Mouse (Mus musculus): ENCODE results near the gene Tcirg1. TPM values are rescaled to one million over a fixed set of nuclear protein-coding genes. Genes with fewer than 3 reads are reported as not detected.

Tcirg1 gene
- polyA plus RNA-seq, 1 experiment from 2014 or later = 53.7 TPM

DNA sequence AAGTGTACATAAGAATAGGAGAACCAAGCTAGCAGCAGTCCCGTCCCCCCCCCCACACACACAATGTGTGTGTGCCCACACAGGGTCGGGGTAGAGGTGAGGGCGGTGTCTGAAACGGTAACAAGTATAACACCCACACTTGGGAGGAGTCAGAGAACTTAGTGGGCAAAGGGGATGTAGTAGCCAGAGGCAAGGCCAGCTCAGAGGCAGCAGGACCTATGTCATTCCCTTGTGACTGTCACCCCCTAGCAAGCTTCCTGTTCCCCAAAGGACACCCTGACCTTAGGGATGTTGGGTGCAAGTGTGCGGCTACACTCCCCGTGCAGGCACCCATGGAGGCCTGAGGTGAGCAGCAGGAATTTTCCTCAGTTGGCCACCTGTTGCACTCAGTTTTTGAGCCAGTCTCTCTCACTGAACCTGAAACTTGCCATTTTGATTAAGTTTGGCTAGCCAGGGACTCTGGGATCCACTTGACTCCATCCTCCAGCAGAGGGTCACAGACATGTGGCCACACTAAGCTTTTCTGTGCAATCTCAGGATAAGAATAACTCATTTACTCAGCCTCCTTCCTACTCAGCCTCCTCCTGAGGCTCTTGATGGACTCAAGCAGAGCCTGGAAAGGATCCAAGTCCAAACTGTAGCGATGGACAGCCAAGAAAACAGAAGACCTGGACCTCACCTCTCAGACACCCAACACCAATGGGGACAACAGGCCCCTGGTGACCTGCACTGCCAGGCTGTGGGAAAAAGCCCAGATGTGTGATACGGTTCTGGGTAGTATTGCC is 1.1 kb upstream of the Tcirg1 start:
- Histone ChIP-seq H3K27ac (no peak overlapping the region), H3K4me2 (peak overlapping the region; percentile 89), H3K4me3 (peak overlapping the region; percentile 74), H3K4me1 (peaks cover 50% of the 10 kb centered on the region), H3K9ac (peak overlapping the region; percentile 80; the same call in 1 of the 2 replicates), H3K27me3 (no peaks in the 10 kb centered on the region), H3K9me3 (no peaks in the 10 kb centered on the region), H3K36me3 (peaks cover 44% of the 10 kb centered on the region)
- ATAC-seq (ENCODE audit: insufficient number of reproducible peaks, insufficient read depth, low FRiP score, low TSS enrichment, low read depth) = no peak
- 77% methylated on average over 8 of the region's 8 CpGs for WGBS

DNA sequence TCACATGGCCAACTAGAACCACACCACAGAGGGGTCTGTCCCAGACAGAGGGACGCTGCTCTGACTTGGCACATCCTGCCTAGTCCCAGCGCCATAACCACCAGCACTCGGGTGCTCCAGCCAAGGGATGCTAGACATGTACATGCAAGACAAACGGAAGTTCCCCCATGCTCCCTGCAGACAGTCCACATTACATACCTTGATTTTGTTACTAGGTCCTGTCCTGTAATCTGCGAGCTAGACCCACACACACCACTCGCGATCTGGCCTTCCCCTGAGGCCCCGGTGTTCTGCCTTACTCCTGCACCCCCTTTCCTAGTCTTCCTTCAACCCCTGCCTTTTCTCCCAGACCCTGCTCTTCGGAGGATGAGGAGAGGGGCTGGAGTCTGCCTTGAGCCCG is 607 bp downstream of the Tcirg1 start:
- Histone ChIP-seq H3K9ac (peak overlapping the region; percentile 80), H3K36me3 (peaks cover 61% of the 10 kb centered on the region), H3K4me1 (peaks cover 41% of the 10 kb centered on the region), H3K4me3 (peak overlapping the region; percentile 74), H3K4me2 (peak overlapping the region; percentile 89), H3K27me3 (no peaks in the 10 kb centered on the region), H3K27ac (peak overlapping the region; percentile 75), H3K9me3 (no peaks in the 10 kb centered on the region)
- ATAC-seq (ENCODE audit: insufficient number of reproducible peaks, insufficient read depth, low FRiP score, low TSS enrichment, low read depth) = no peak
- 26% methylated on average over 10 of the region's 10 CpGs for WGBS

DNA sequence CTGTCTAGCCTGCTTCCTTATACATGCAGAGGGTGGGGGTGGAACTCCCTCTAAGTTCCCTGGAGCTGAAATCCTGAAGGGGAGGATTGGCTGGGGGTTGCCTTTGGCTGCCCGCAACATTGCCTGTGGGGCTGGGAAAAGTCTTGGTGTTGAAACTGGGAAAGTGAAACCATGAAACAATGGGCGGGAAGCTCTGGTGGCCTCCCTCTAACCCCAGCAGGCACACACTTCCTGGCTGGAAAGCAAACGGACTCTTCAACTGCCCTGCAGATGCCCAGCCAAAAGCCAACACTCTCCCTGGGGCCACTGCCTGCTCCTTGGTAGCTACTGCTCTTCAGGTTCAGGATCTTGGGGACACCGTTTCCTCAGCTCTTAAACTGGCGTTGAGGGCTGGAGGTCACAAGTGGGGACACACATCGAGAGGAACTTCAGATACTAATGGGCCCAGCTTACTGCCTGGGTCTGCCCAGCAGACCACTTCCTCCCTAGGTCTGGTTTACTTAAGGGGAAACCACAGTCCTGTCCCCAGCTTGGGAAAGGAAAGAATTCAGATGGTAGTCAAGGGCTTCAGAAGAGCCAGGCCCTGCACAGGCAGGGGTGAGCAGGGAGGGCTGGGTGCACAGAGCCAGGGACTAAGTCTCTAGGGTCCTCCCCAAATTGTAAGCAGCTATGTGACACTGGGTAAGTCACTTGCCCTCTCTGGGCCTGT is 1.5 kb downstream of the Tcirg1 start:
- Histone ChIP-seq H3K9ac (peak overlapping the region; percentile 80), H3K36me3 (peaks cover 58% of the 10 kb centered on the region)
- 19% methylated on average over 6 of the region's 6 CpGs for WGBS

DNA sequence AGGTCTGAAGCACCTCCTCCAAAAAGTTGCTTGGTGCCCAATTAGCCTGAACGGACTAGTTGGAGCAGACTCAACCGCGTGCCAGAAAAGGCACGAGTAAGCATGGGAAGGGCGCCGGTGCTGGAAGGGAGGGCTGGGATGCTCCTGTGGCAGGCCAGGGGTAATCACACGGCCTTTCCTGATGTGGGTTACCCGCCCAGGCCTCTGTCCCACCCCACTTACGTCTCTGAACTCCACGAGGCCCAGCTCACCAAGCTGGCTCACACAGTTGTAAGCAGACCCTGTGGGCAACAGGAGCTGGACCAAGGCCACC is 2.6 kb downstream of the Tcirg1 start:
- Histone ChIP-seq H3K36me3 (peaks cover 55% of the 10 kb centered on the region), H3K27ac (0 out of 2 replicates have a peak overlapping the region, but pooled peaks have one; percentile 16), H3K4me3 (no peak overlapping the region), H3K4me1 (peaks cover 40% of the 10 kb centered on the region), H3K9me3 (no peaks in the 10 kb centered on the region), H3K4me2 (peak overlapping the region; percentile 11; the same call in 1 of the 2 replicates), H3K9ac (no peak overlapping the region), H3K27me3 (no peaks in the 10 kb centered on the region)
- no peak for ATAC-seq (ENCODE audit: insufficient number of reproducible peaks, insufficient read depth, low FRiP score, low TSS enrichment, low read depth)
- 59% methylated on average over 10 of the region's 10 CpGs for WGBS

More for the DNA sequence above, 1.5 kb downstream of the Tcirg1 start:
- Histone ChIP-seq H3K27me3 (no peaks in the 10 kb centered on the region), H3K4me1 (peaks cover 40% of the 10 kb centered on the region), H3K4me2 (peak overlapping the region; percentile 89), H3K9me3 (no peaks in the 10 kb centered on the region), H3K27ac (peak overlapping the region; percentile 70), H3K4me3 (peak overlapping the region; percentile 74)
- ATAC-seq (ENCODE audit: insufficient number of reproducible peaks, insufficient read depth, low FRiP score, low TSS enrichment, low read depth) = no peak

DNA sequence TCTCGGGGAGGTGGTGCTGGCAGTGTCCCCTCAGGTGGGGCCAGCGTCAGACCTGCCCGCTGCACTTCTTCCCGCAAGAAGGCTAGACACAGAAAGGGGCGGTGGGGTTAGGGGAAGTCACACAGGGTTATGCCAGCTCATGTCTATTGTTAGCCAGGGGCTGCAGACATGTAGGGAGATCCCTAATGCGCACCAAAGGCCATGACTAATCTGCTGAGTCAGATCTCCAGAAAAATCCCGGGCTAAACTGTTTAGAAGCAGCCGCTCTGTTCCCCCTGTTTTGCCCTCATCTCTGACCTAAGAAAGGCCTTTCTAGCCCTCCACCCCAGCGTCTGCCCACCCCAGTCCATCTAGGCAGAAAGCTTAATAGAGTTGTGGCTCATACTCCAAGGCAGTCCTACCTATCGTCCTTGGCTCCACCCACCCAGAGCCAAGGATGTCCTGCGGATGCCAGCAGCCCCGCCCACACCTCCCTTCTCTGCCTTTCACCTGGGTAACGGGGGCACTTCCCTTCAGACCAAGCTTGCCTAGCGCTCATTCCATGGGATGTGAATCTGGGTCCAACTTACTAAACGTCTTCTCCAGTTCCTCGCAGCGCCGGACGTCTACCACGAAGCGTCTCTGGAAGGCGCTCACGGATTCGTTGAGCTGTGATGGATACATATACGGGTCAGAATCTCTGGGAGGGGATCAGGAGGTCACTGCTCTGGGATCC is 3.1 kb downstream of the Tcirg1 start:
- Histone ChIP-seq H3K9me3 (no peaks in the 10 kb centered on the region), H3K4me3 (no peak overlapping the region), H3K4me1 (peaks cover 40% of the 10 kb centered on the region), H3K9ac (0 out of 2 replicates have a peak overlapping the region, but pooled peaks have one; percentile 33), H3K4me2 (peak overlapping the region; percentile 11; the same call in 1 of the 2 replicates), H3K27ac (0 out of 2 replicates have a peak overlapping the region, but pooled peaks have one; percentile 16), H3K36me3 (peaks cover 51% of the 10 kb centered on the region), H3K27me3 (no peaks in the 10 kb centered on the region)
- no peak for ATAC-seq (ENCODE audit: insufficient number of reproducible peaks, insufficient read depth, low FRiP score, low TSS enrichment, low read depth)
- 66% methylated on average over 25 of the region's 25 CpGs for WGBS

DNA sequence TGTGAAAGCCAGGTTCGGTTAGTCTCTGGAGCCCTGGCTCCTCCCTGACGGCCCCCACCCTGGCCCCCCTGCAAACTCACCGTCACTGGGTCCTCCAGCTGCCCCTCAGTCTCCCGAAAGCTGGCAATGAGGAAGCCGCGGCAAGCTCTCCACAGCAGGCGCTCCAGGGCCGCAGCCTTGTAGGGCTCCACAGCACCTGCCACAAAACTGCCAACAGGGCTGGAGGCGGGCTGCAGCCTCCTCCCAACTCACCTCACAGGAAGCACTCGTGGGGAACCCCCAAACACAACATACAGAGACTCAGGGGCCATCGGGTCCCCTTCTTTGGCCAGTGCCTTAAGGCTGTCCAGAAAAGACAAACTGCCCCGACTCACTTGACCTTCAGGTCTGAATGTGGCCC is 4.0 kb downstream of the Tcirg1 start:
- Histone ChIP-seq H3K4me1 (peaks cover 40% of the 10 kb centered on the region), H3K4me2 (no peak overlapping the region), H3K27me3 (no peaks in the 10 kb centered on the region), H3K9me3 (no peaks in the 10 kb centered on the region), H3K9ac (no peak overlapping the region), H3K36me3 (peaks cover 52% of the 10 kb centered on the region), H3K4me3 (no peak overlapping the region), H3K27ac (no peak overlapping the region)
- WGBS = 80% methylated on average over 12 of the region's 12 CpGs
- no peak for ATAC-seq (ENCODE audit: insufficient number of reproducible peaks, insufficient read depth, low FRiP score, low TSS enrichment, low read depth)

DNA sequence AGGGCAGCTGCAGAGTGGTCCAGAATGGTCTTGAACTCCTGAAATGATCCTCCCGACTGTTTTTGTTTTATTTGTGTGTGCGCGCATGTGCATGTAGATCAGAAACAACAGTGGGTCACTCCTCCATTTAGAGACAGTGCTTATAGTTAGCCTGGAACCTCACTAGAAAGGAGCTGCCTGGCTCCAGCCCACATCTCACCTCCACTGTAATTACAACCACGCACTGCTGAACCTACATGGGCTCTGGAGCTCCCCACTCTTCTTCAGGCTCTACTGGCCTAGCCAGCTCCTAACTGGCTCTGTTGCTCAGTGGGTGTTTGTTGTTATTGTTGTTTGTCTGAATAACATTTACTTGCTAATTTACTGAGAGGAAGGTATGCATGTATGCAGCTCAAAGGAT is 7.3 kb downstream of the Tcirg1 start:
- peaks cover 12% of the 10 kb centered on the region for H3K4me1 ChIP-seq
- no peak overlapping the region for H3K27ac ChIP-seq
- H3K9ac ChIP-seq = no peak overlapping the region
- no peak for ATAC-seq (ENCODE audit: insufficient number of reproducible peaks, insufficient read depth, low FRiP score, low TSS enrichment, low read depth)
- H3K4me3 ChIP-seq = no peak overlapping the region
- H3K27me3 ChIP-seq = no peaks in the 10 kb centered on the region
- no peak overlapping the region for H3K4me2 ChIP-seq
- H3K36me3 ChIP-seq = peaks cover 85% of the 10 kb centered on the region
- H3K9me3 ChIP-seq = no peaks in the 10 kb centered on the region
- 94% methylated on average over 4 of the region's 4 CpGs for WGBS

DNA sequence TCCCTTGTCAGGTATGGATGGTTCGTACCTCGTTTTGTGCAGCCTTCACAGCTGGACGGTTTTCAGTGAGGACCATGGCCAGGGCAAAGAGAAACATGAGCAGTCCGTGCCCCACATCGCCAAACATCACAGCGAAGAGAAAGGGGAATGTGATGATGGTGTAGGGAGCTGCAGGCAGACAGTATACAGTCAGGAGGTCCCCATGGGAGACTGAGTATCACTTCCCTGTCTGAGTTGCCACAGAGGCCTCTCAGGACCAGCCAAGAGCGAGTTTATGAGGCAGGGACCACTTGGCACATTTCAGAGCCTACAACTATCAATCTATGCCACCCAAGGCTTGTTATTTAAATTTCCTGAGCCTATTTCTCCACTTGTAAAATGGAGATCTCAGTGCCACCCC is 8.0 kb downstream of the Tcirg1 start:
- Histone ChIP-seq H3K4me1 (peaks cover 5% of the 10 kb centered on the region), H3K27ac (no peak overlapping the region), H3K27me3 (no peaks in the 10 kb centered on the region), H3K4me2 (no peak overlapping the region), H3K36me3 (peaks cover 88% of the 10 kb centered on the region), H3K9ac (no peak overlapping the region), H3K4me3 (no peak overlapping the region), H3K9me3 (no peaks in the 10 kb centered on the region)
- no peak for ATAC-seq (ENCODE audit: insufficient number of reproducible peaks, insufficient read depth, low FRiP score, low TSS enrichment, low read depth)
- WGBS = 85% methylated on average over 7 of the region's 7 CpGs

DNA sequence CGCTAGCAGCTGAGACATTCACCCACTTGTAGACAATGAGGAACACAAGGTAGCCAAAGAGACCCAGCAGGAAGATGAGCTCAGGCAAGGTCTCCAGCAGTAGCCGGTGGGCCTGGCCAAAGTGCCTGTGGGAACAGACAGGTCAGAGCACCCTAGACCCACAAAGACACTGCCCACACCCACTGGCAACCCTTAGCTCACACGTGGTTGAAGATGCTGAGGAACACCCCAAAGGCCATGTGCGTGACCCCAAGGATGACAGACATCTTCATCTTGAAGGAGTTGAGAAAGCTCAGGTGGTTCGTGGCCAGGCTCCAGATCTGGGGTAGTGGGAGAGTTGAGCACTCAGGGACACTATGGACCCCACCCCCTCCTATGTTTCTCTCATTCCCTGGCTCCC is 9.4 kb downstream of the Tcirg1 start:
- WGBS = 93% methylated on average over 5 of the region's 5 CpGs
- Histone ChIP-seq H3K4me2 (no peak overlapping the region), H3K27me3 (no peaks in the 10 kb centered on the region), H3K4me1 (no peaks in the 10 kb centered on the region), H3K9me3 (no peaks in the 10 kb centered on the region), H3K27ac (no peak overlapping the region), H3K9ac (no peak overlapping the region), H3K36me3 (peaks cover 88% of the 10 kb centered on the region), H3K4me3 (no peak overlapping the region)
- no peak for ATAC-seq (ENCODE audit: insufficient number of reproducible peaks, insufficient read depth, low FRiP score, low TSS enrichment, low read depth)

DNA sequence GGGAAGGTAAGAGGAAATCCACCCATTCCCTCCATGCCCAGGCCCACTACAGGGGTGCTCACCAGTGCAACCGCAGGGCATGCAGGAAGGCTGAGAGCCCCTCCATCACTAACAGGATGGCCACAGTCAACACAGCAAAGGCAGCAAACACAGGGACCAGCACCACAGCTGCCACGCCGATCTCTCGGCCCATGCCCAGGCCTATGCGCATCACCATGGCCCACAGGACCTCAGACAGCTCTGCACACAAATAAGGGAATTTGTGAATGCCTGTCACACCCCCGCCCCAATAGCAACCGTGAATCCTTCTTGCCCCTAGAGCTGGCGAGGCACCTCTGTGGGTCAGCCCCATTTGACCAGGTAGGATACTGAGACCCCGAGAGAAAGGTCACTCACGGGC is 10.7 kb downstream of the Tcirg1 start:
- no peak overlapping the region for H3K4me2 ChIP-seq
- H3K9me3 ChIP-seq = no peaks in the 10 kb centered on the region
- H3K4me3 ChIP-seq = no peak overlapping the region
- no peak for ATAC-seq (ENCODE audit: insufficient number of reproducible peaks, insufficient read depth, low FRiP score, low TSS enrichment, low read depth)
- 94% methylated on average over 10 of the region's 10 CpGs for WGBS
- H3K9ac ChIP-seq = no peak overlapping the region
- H3K27ac ChIP-seq = peak overlapping the region; percentile 11; the same call in 1 of the 2 replicates
- no peaks in the 10 kb centered on the region for H3K27me3 ChIP-seq
- H3K4me1 ChIP-seq = no peaks in the 10 kb centered on the region
- H3K36me3 ChIP-seq = peaks cover 88% of the 10 kb centered on the region

DNA sequence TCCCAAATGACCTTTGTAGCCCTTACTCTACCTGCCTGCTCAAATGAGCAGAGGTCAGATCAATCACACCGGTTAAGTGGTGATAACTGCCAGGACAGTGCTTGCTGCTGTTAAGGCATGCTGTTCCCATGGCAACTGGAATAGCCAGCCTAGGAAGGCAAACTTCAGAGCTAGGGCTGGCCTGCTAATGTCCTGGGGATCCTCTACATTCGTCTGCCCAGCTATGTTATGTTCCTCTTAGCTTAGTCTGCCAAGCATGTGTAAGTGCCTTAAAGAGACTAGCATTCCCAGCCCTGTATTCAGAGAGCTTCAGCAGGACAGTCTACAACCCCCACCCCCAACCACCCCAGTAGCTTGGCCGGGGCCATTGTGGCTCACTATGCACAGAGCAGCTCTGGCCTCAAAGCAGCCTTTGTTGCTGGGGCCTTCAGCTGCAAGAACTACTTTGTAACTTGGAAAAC is 11.7 kb downstream of the Tcirg1 start:
- H3K4me3 ChIP-seq = no peak overlapping the region
- no peaks in the 10 kb centered on the region for H3K4me1 ChIP-seq
- peaks cover 95% of the 10 kb centered on the region for H3K36me3 ChIP-seq
- ATAC-seq (ENCODE audit: insufficient number of reproducible peaks, insufficient read depth, low FRiP score, low TSS enrichment, low read depth) = no peak
- 32% methylated on average over 3 of the region's 3 CpGs for WGBS
- H3K4me2 ChIP-seq = no peak overlapping the region
- no peaks in the 10 kb centered on the region for H3K27me3 ChIP-seq
- no peak overlapping the region for H3K9ac ChIP-seq
- no peaks in the 10 kb centered on the region for H3K9me3 ChIP-seq
- H3K27ac ChIP-seq = no peak overlapping the region

Measured in embryonic facial prominence, embryonic 13.5 days (tissue).